Mouse (Mus musculus) heart, postnatal 0 days (tissue): ENCODE measurements at regions not wholly inside any gene's neighbourhood (a gene's known extent, or its start where the extent isn't known, plus 50 kb on each side); places are given as distances from the start of the nearest gene placed in this dataset.
A peak's percentile ranks its signal among the peaks of the same experiment; 100 is the strongest.

ENCODE experiments used
- ATAC-seq: fragments of 200-750 bp; cut with Nextera tagmentation; 2 replicates; pipeline ENCODE4 v1.8.0; 2017; ENCODE audit warnings: low read depth, moderate number of reproducible peaks, moderate library complexity; ENCODE audit not compliant: insufficient read depth
- DNase-seq: peaks from one replicate; pipeline ENCODE4 v3.0.0-alpha.2; 2016; ENCODE audit warnings: low spot score
- H3K27ac ChIP-seq: fragments of 300-500 bp; sonication (generic); 2 replicates; pipeline ENCODE4 v1.5.1; 2014; ENCODE audit warnings: low read depth, mild to moderate bottlenecking
- H3K27me3 ChIP-seq: fragments of 300-500 bp; sonication (generic); 2 replicates; pipeline ENCODE4 v1.6.1; 2014; ENCODE audit warnings: low read length, mixed read lengths; ENCODE audit not compliant: control insufficient read depth, insufficient read depth
- H3K36me3 ChIP-seq: fragments of 300-500 bp; sonication (generic); replicated peaks from 2 replicates; pipeline ENCODE4 v1.6.1; 2014; ENCODE audit warnings: low read length, mixed read lengths; ENCODE audit not compliant: control insufficient read depth, insufficient read depth
- H3K4me1 ChIP-seq: fragments of 300-500 bp; sonication (generic); 2 replicates; pipeline ENCODE4 v1.6.1; 2014; ENCODE audit warnings: antibody characterized with exemption; ENCODE audit not compliant: control insufficient read depth, insufficient read depth
- H3K4me2 ChIP-seq: fragments of 300-500 bp; sonication (generic); 2 replicates; pipeline ENCODE4 v1.6.1; 2014; ENCODE audit warnings: low read depth, mild to moderate bottlenecking, low read length, moderate library complexity
- H3K4me3 ChIP-seq: fragments of 300-500 bp; sonication (generic); 2 replicates; pipeline ENCODE4 v1.5.1; 2014; ENCODE audit warnings: low read depth, low read length
- H3K9ac ChIP-seq: fragments of 300-500 bp; sonication (generic); replicated peaks from 2 replicates; pipeline ENCODE4 v1.6.1; 2014; ENCODE audit warnings: low read depth, low read length, mixed read lengths
- H3K9me3 ChIP-seq: fragments of 300-500 bp; sonication (generic); replicated peaks from 2 replicates; pipeline ENCODE4 v1.6.1; 2016; ENCODE audit warnings: low read length; ENCODE audit not compliant: control insufficient read depth
- CTCF ChIP-seq: IDR thresholded peaks from 2 replicates; pipeline ENCODE4 v1.5.1; 2016; ENCODE audit warnings: antibody characterized with exemption, control low read depth, low read depth
- EP300 ChIP-seq: IDR thresholded peaks from 2 replicates; pipeline ENCODE4 v1.6.1; 2016; ENCODE audit warnings: antibody characterized with exemption, low read depth
- WGBS: fragments of 180-500 bp; shearing (Covaris S2); extraction: QIAGEN DNeasy Blood & Tissue Kit; methylation state at CpG from one replicate; pipeline ENCODE4 v1.1.7; 2014; 5-methylcytosine and 5-hydroxymethylcytosine counted together

DNA sequence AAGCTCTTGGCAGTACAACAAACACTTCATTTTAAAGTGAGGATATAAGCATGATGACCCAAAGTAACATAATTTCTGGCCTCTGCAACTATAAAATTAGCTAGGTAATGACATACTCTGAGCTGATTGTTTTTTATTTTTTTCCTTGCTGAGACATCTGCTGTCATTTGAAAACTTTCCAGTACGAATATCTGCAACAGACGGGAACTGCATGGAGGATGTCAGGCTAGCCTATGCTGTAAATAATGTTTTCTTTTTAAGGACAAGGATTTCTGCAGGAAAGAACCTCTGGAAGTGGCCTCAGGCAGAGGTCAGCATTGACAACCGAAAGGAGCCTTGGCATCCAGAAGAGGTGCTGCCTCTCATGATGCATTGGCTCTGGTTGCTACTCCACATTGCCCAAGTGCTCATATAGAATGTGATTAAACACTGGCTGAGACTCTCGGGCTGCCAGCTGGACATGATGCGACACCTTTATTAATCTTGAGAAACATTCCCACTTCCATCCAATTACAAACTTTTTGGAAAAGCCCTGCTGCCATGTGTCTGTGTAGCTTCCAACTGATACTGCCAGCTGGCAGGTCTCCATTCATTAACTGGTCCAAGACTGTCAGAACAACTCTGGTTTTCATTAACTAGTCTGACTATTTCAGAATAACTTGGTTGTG lies 837.9 kb downstream of the Ryr2 start:
- ATAC-seq, result no peak

GRCm38 (mm10) chr13:11247541-11247940 lies 859.2 kb downstream of the Ryr2 start:
- Histone ChIP-seq H3K36me3 (no peaks in the 10 kb centered on the region), H3K9me3 (no peaks in the 10 kb centered on the region), H3K27me3 (no peaks in the 10 kb centered on the region), H3K4me1 (no peaks in the 10 kb centered on the region), H3K4me2 (no peak overlapping the region), H3K4me3 (no peak overlapping the region), H3K27ac (no peak overlapping the region), H3K9ac (no peak overlapping the region)
- DNase-seq (peak; percentile 7), ATAC-seq (no peak)
- no peak for TF ChIP-seq CTCF
- no peak for TF ChIP-seq EP300

More for the DNA sequence above, 837.9 kb downstream of the Ryr2 start:
- H3K4me3 ChIP-seq, result no peak overlapping the region
- no peak for DNase-seq
- H3K36me3 ChIP-seq, result no peaks in the 10 kb centered on the region
- 63% methylated on average over 5 of the region's 5 CpGs for WGBS
- TF ChIP-seq CTCF, result no peak
- no peak for TF ChIP-seq EP300
- H3K27ac ChIP-seq, result no peak overlapping the region
- H3K27me3 ChIP-seq, result no peaks in the 10 kb centered on the region
- no peak overlapping the region for H3K4me2 ChIP-seq
- H3K9ac ChIP-seq, result no peak overlapping the region
- no peaks in the 10 kb centered on the region for H3K9me3 ChIP-seq
- no peaks in the 10 kb centered on the region for H3K4me1 ChIP-seq

DNA sequence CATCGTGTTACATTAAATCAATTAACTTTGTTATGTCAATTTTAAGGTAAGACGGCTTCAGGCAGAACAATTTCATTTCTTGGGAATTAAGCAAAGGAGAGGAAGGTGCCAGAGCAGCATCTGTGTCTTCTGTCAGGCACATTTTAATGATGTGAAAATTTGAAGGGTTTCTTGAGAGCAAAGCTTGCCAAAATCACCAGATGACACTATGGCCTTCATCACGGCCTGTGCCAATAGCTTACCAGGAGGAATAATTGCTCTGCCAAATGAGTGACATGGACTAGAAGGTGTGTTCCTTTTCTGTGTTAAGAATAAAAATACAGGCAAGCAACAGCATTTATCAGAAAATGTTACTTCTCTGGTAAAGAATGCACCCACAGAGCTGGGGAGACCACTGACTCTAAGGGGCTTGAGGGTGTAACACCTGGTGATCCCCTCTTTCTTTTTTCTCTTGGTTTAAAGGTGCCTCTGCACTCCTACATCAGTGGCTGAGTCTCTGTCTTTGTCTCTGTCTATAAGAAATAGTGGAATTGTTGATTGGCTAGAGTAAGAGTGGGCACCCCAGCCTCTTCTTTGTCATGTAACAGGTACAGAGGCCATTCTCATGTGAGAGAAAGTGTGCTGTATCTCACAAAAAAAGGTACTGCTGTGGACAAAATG lies 856.2 kb upstream of the Chrm3 start:
- no peaks in the 10 kb centered on the region for H3K27me3 ChIP-seq
- no peak overlapping the region for H3K27ac ChIP-seq
- DNase-seq, result no peak
- H3K4me3 ChIP-seq, result no peak overlapping the region
- no peak for TF ChIP-seq CTCF
- TF ChIP-seq EP300, result no peak
- H3K4me1 ChIP-seq, result no peaks in the 10 kb centered on the region
- 89% methylated on average over 3 of the region's 3 CpGs for whole genome bisulfite sequencing
- no peaks in the 10 kb centered on the region for H3K9me3 ChIP-seq
- no peak overlapping the region for H3K9ac ChIP-seq
- no peak for ATAC-seq
- H3K36me3 ChIP-seq, result no peaks in the 10 kb centered on the region
- no peak overlapping the region for H3K4me2 ChIP-seq

DNA sequence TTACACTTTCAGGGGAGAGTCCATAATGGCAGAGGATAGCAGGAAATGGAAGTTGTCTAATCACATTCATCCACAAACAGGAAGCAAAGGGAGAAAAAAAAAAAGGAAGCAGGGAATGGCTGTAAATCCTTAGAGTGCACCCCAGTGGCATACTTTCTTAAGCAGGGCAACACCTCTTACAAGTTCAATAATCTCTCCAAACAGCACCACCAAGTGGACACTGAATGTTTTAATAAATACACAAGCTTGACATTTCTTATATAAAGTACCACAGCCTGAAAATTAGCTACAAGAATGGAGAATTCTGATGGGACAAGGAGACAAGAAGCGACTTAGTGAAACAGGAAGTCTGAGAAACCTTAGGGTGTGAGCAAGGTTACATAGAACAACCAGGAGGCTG lies 849.5 kb upstream of the Chrm3 start:
- WGBS, result 63% methylated on average over 1 of the region's 1 CpGs
- ATAC-seq (no peak), DNase-seq (no peak)
- Histone ChIP-seq H3K4me1 (no peaks in the 10 kb centered on the region), H3K4me3 (no peak overlapping the region), H3K27ac (no peak overlapping the region), H3K4me2 (no peak overlapping the region), H3K36me3 (no peaks in the 10 kb centered on the region), H3K27me3 (no peaks in the 10 kb centered on the region), H3K9ac (no peak overlapping the region), H3K9me3 (no peaks in the 10 kb centered on the region)
- no peak for TF ChIP-seq EP300

GRCm38 (mm10) chr13:11205216-11205786 lies 844.7 kb upstream of the Chrm3 start:
- H3K4me2 ChIP-seq, result no peak overlapping the region
- no peaks in the 10 kb centered on the region for H3K4me1 ChIP-seq
- no peaks in the 10 kb centered on the region for H3K36me3 ChIP-seq
- TF ChIP-seq CTCF (no peak), EP300 (no peak)
- H3K27ac ChIP-seq, result no peak overlapping the region
- no peak for ATAC-seq
- no peaks in the 10 kb centered on the region for H3K27me3 ChIP-seq
- H3K9me3 ChIP-seq, result no peaks in the 10 kb centered on the region
- no peak overlapping the region for H3K9ac ChIP-seq
- no peak overlapping the region for H3K4me3 ChIP-seq
- DNase-seq, result no peak
- 74% methylated on average over 6 of the region's 6 CpGs for WGBS

DNA sequence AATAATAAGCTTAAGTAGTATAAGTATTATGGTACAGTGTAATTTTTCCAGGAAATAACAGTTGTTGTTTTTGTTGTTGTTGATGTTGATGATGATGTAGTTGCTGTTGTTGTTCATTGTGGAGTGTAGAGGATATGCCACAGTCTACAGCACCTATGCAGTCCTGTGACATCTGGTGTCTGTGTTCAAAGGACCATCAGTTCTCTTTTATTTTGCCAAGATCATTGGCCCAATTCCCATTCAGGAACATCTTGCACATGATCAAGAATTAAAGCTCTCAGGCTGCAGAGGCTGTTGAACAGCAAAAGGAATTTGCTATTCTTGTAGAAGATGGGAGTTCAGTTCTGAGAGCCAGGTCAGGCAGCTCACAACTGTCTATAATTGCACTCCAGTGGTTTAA lies 841.3 kb upstream of the Chrm3 start:
- H3K4me1 ChIP-seq, result no peaks in the 10 kb centered on the region
- no peak for TF ChIP-seq EP300
- TF ChIP-seq CTCF, result no peak
- H3K4me2 ChIP-seq, result no peak overlapping the region
- no peak for ATAC-seq
- DNase-seq, result no peak
- H3K9ac ChIP-seq, result no peak overlapping the region
- H3K27ac ChIP-seq, result no peak overlapping the region
- no peaks in the 10 kb centered on the region for H3K9me3 ChIP-seq
- H3K4me3 ChIP-seq, result no peak overlapping the region
- no peaks in the 10 kb centered on the region for H3K36me3 ChIP-seq
- H3K27me3 ChIP-seq, result no peaks in the 10 kb centered on the region
